Mouse (Mus musculus): Measurements from ENCODE around the gene Tceal9.
"Not testable (repeated sequence)": the region's sequence is repeated elsewhere in the genome, so short reads cannot be mapped to it uniquely, and the experiment has no call there.

The Tceal9 gene

DNA sequence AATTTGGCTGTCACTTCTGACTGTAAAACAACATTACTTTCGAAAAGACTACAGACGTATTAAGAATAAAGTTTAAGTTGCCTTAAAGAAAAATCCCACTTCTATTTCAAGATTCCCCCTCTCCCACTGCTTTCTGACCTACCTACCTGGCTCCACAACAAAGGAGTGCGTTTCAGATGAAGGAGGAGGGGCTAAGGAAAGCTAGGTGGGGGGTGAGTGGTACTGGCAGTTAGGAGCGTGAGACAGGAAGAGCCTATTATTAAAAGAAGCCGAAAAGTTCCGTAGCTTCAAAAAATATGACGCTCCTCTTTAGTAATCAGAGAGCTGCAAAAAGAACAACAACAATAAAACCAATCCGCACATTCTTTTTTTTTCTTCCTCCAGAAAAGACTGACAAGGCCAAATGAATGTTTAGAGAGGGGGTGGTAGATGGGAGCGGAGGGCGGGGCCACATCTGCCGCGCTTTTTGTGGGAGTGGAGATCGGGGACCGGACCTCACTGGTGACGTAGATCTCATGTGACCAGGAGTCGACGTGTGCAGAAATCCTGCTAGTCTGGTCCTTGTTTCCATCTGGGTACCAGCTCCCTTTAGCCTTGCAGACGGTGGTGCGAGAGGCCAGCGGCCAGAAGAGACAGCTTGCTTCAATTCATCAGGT lies at the start of gene Tceal9:
TSS of gene Tceal9 (plus strand) at position 506 of the 656 bp plus-strand sequence.
- in situ Hi-C loops (cut with MboI, MseI): no loop called here

DNA sequence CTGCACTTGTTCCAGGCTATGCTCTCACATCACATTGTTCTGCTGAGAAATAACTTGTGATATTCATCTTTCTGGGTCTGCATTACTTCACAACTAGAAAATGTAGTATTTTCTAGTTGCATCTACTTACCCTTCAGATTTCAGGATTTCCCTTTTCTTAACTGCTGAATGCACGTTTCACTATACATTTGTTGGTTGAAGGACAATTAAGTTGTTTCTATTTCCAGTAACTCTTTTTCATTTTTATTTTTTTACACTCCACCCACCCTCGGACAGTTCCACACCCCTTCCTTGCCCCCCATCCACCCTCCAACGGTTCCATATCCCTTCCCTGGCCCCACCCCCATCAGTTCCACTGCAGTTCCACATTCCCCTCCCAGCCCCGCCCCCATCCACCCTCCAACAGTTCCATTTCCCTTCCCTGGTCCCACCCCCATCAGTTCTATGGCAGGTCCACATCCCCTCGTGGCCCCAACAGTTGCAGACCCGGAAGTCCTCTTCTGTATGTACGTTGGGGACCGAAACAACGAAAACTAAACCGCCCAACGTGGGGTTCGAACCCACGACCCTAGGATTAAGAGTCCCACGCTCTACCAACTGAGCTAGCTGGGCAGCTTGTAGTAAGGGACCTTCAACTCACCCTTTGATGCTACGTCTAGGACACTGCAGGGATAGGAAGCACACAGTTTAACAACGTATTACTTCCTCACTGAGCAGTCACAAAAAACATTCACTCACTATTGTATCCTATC lies 49.5 kb upstream of the Tceal9 start:
- in situ Hi-C loops (cut with MboI, MseI): loop anchor here (5.0 kb wide), 1 partner anchor 112 kb away; no protein-coding TSS in a partner anchor

DNA sequence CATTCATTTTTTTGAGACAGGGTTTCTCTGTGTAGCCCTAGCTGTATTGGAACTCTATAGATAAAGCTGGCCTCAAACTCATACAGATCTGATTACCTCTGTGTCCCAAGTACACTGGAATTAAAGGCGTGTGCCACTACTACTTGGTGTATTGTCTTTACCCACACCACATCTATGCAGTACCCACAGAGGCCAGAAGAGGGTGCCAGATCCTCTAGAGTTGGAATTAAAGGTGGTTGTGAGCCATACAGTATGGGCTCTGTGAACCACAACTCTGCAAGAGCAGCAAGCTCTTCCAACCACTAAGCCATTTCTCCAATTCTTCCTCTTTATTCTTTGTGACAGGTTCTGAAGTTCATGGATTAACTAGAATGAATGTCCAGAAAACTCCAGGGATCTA lies 48.0 kb upstream of the Tceal9 start:
- in situ Hi-C loops (cut with MboI, MseI): loop anchor here (5.0 kb wide), 1 partner anchor 110 kb away; no protein-coding TSS in a partner anchor

DNA sequence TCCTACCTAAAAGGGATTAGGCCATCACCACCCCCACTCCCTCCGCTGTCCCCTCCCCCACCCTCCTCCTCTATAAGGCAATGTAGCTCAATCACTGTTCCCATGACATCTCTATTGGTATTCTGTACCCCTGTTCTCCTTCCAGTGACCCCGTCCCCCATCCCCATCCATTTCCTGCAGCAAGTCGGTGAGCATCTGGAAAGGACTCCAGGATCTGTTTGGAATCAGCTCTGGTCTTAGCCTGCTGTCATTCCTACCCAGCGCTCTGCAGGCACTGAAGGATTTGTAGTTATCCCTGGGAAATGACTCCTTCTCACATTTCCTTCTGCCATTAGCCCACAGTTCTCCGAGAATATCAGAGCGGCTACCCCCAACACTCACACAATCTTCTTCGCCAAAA lies 41.6 kb upstream of the Tceal9 start:
- in situ Hi-C loops (cut with MboI, MseI): no loop called here

DNA sequence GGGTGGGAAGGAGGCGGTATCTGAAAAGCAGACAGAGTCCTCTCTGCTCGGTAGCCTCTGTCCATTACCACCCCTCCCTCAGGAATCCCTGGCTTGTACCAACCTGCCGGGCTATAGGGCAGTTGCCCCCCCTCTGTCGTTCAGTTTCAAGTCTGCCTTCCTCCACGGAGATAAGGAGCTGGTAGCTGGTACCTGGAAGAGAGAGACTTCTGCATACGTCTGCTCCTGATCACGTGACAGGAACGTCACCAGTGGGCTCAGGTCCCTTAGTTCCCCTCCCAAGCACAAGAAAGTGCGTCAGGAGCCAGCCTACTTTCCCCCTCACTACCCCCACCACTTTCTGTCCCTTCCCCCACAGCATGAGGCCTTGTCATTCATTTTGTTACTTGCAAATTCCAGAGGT lies 41.2 kb upstream of the Tceal9 start, which contains the start of gene Tceal5:
TSS of gene Tceal5 (minus strand) at position 213 of the 403 bp plus-strand sequence.
- in situ Hi-C loops (cut with MboI, MseI): no loop called here

DNA sequence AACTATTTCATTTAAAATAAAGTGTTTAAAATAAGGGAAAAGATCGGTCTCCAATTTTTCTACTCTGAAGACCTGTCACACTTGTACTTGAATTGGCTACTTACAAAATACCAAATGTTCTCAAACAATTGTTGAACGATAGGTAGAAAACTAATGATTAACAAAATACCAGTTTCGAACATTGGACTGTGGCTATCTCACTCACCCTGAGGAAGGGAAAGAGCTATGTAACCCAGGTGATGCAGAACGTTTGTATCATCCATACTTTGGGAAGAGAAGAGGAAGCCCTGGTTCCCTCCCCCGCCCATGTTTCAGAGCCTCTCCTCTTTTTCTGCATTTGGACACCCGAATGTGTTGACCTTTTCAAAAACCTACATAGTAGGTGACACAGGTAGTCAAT lies 40.5 kb upstream of the Tceal9 start:
- in situ Hi-C loops (cut with MboI, MseI): no loop called here

DNA sequence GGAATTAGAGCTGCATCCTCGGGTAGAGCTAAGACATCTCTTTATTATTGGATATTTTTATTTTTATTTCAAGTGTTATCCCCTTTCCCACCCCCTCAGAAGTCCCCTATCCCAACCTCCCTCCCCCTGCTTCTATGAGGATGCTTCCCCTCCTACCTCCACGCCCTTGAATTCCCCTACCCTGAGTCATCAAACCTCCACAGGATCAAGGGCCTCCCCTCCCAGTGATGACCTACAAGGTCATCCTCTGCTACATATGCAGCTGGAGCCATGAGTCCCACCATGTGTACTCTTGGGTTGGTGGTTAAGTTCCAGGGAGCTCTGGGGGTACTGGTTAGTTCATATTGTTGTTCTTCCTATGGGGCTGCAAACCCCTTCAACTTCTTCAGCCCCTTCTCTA lies 31.5 kb upstream of the Tceal9 start:
- in situ Hi-C loops (cut with MboI, MseI): no loop called here

DNA sequence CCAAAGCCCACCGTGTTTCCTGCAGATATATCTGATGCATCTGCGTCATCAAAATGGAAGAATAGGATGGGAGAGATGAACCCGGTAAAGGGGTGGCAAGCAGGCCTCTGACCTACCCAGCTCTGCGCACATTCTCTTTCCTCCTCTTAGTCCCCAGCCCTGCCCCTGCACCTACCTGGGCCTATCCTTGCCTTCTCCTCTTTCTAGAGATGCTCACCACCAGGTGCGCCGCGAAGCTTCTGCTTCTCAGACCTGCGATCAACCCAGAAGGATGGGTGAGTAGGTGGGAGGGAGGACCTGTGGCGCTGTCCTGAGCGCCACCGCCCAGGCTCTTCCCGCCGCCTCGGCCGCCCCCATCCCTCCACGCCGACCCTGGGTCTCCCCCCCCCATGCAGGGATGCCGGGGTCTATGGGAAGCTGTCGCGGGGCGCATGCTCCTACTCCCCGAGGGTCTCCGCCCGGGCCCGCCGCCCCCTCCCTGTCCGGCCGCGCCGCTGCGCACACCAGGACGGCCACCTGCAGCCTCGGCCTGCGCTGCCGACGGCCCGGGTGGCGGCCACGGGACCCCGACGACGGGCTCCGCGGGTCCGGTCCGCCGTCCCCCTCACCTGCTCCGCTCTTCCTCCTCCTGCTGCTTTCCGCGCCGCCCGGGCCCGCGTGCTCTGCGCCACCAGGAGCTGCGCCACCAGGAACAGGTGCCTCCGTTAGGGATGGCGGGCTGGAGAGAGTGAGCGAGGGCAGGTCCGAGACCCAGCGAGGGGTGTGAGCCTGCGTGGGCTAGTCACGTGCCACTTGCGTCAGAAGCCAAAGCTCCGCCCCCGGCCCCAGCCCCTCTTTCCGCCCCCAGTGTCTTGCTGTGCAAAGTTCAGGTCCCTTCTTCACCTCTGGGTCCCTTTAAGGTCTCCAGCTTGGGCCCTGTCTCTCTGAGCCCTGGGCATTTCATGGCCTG lies 29.9 kb upstream of the Tceal9 start, which contains the start of the genes Tceal7 and Bex1:
TSS of gene Tceal7 (plus strand) at position 51 of the 949 bp plus-strand sequence.
TSS of gene Bex1 (minus strand) at position 785 of the 949 bp plus-strand sequence.
- in situ Hi-C loops (cut with MboI, MseI): not testable (repeated sequence)

DNA sequence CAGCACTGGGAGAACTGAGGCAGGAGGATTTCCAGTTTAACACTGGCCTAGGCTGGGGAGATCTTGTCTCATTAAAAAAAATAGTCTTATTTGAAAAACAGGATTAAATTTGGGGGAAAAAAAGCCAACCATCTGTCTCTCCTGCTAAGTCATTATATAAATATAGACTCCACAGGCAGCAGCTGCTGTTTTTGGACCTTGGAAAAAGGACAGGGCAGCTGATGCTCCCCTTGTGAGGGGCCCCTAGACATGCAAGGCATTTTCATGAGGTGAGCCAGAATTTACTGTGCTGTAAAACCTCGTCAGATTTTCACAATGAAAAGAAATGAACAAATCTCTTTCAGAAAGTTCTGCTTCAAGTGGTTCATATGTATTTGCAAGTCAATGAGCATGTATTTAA lies 28.6 kb upstream of the Tceal9 start:
- in situ Hi-C loops (cut with MboI, MseI): no loop called here

DNA sequence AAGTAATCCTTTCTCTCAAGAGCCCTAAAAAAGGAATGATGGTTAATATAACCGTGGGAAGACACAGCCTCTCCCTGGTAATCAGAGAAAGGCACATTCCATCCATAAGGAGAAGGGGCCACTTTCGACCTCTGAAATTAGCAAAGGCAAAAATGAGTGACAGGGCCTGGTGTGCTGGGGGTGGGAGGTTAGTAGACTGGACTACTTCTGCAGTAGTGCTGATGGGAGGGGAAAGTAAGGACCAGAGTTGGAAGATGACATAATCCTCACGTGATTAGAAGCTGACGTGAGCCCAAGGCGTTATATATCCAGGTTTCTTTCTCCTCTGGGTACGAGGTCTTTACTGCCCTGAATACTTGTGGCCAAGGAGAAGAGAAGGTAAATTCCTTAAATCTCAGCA lies 21.2 kb upstream of the Tceal9 start:
- in situ Hi-C loops (cut with MboI, MseI): no loop called here

DNA sequence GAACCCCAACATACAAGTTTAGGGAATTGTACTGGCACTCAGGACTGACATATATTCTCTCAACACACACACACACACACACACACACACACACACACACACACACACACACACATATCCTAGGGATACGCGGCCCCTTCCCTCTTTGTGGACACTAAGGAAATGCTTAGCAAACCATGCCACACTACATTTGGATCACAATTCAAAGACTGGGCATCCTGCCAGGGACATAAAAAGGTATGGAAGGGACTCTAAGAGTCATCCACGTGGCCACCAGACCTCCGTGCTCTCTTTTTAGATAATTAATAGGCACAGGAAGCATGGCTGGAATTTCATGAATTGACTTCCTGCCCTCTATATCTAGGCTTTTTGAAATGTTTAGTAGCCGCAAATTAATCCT lies 17.1 kb upstream of the Tceal9 start:
- in situ Hi-C loops (cut with MboI, MseI): no loop called here

DNA sequence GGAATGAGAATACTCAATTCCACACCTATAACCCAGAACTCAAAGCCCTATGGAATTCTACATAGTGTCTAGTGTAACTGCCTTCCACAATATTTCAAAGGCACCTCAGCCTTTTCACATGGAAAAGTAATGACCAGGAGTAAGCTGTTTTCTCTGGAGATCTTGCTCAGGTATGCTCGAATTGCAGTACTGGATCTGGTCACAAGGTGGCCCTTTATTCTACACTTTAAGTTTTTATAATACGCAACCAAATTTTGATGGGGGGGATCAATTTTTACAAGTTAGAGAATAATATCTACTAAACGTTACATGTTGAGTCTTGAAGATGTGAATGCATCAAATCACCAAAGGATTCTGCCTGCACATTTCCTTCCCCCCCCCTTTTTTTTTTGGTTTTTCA lies 6.8 kb upstream of the Tceal9 start:
- in situ Hi-C loops (cut with MboI, MseI): loop anchor here (5.0 kb wide), 1 partner anchor 64 kb away; no protein-coding TSS in a partner anchor

DNA sequence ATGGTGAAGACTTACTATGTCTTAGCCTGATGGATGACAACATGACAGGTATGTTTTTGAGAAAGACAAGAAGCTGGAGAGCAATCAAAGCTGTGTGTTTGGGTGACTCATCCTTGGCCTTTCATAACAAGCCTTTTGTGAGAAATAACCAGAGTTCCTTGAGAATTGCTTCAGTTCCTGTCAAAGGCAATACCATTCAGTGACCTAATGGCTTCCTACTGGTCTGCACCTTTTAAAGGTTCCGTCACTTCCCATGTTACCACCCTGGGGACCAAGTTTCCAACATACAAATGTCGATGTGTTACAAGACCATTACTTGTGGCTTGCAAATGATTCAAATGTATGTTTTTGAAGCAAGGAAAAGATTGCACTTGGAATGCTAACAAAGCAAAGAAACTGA lies 1.7 kb upstream of the Tceal9 start:
- in situ Hi-C loops (cut with MboI, MseI): no loop called here

DNA sequence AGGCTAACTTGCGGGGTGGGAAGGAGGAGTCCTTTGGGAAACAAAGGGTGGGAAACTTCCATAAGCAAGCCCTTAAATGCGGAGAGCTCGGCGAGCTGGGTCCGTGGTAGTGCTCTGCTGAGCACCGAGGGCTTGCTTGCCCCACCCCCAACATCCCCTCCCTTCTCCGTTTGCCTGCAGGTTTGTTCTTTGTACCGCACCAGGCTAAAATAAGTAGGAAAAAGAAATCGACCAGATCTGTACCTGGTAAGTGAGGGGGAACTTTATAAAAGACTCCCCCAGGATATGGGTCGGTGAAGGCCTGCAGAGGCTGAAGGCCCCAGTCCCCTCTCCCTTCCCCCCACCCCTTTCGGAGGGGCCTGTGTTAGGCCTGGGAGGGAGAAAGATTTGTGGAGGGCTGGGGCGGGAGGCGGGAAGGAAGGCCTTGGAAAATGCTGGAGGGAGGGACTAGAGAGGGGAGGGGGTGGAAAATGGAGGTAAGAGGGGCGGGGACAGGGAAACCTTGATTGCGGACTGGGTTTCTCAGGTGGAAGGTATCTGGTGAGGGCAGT lies 717 bp downstream of the Tceal9 start:
- in situ Hi-C loops (cut with MboI, MseI): no loop called here

DNA sequence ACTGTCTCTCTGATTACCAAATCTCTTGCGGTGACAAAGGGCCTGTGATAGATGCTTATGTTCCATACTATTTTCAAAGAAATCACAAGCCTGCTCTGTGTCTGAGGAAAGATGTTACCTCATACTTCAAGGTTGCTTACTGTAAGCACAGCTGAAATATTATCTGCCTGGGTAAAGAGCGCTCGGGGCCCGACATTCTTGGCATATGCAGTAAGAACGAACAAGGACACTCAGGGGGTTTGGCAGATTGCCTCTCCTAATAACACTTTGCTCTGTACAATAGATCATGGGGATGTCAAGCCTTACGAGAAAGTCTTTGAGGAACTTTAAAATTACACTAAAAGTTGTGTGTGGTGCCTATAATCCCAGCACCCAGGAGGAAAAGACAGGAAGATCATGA lies 3.9 kb downstream of the Tceal9 start:
- in situ Hi-C loops (cut with MboI, MseI): no loop called here

DNA sequence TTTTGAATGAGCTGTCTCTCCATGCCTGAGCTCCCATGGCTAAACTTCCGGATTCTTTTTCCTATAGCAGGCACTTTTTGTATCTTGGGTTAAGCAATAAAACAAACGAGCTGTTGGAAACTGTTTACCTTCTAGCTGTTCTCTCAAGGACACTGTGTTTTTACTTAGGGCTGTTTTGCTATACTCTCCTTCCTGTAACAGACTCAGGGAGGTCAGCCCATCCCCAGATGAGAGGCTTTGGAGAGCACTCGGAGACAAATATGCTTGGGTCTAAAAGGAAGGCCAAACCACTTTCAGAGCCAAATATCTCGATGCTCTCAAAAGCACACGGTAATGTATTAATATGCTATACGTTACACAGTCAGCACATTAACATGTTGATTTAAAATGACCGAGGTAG lies 4.8 kb downstream of the Tceal9 start:
- in situ Hi-C loops (cut with MboI, MseI): no loop called here

DNA sequence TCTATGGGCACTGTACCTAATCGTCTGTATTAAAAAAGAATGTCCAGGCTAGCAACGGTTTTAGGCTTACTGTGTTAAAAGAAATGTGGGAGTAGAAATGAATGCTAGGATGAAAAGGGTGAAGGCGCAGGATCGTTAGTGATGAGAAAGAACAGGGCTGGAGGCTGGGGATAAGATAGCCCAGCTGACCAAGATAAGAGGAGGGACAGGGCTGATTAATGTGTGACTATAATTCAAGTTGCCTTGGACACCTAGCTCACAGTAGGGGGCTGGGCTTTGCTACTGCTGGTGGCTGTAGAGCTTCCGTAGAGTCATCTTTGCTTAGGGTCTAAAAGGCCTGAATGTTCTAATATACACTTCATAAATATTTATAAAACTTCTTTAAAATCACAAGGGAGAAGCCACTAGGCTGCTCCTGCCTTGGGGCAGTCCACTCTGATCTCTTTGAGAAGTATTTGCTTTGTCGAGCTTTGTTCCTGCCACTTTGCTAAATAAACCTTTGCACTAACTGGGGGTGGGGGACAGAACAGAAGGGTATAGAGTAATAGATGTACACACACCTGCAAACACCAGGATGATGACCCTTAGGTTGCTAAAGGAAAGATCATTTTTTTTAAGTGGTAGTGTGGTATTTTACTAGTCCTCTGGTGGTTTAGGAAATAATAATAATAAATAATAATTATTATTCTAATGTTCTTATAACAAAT lies 7.3 kb downstream of the Tceal9 start:
- in situ Hi-C loops (cut with MboI, MseI): no loop called here

DNA sequence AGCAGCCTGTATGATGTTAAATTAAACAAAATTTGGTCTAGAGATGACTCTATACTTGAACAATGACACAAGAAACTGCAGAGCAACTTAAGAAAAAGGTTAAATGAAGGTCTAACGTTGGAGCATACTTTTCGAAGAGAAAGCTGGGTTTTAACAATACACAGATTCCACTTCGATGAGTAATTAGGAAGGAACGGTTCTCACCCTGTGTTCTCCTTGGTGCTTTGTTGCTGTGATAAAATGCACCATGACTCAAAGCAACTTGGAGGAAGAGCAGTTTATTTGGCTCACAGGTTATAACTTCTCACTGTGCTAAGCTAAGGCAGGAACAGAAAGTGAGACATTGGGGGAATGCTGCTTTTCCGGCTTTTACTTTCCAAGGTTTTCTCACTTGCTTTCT lies 22.8 kb downstream of the Tceal9 start:
- in situ Hi-C loops (cut with MboI, MseI): no loop called here

DNA sequence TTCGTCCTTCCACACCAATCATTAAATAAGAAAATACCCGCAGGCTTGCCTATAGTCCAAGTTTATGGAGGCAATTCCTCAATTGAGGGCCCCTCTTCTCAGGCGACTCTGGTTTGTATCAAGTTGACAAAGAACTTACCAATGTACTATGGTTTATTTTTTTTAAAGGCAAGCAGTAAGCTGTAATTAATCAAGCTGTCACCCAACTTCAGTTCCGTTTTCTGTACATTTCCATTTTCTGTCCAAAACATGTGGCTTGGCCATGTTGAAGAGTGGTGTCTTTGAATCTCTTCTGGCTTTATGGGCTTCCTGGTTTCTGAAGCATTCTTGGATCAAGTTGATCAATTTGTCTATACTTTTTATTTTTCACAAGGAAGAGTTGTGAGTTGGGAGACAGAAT lies 23.3 kb downstream of the Tceal9 start:
- in situ Hi-C loops (cut with MboI, MseI): no loop called here

DNA sequence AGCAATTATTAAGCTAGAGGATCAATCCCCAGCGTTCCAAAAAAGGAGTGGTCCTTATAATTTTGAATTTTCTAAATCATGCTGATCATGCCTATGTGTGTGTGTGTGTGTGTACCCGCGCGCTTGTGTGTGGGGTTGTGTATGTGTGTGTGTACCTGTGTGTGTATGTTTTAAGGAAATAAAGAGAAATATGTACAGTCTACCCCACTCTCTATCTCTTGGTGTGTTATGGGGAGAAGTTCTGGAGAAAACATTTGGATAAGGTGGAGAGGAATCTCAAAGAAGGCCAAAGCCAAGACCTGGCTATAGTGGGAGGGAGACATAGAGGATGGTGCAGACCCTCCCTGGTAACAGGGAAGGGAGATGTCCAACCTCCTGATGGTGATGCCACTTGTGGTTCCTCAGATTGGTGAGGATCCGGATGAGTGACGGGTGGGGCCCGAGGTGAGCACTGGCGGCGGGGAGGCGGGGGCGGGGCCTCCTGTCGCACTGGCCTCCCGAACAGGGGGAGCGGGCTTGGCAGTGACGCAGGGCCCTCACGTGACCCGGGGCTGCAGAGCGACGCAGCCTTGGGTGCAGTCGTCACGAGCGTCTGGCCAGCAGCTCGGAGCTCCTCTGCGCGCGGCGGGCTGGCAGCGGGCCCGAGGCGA lies 25.0 kb downstream of the Tceal9 start, which contains the start of gene Bex3:
TSS of gene Bex3 (plus strand) at position 511 of the 650 bp plus-strand sequence.
- in situ Hi-C loops (cut with MboI, MseI): not testable (repeated sequence)
